Mouse (Mus musculus): ENCODE data around the gene 1700011L22Rik. TPM values are rescaled to one million over a fixed set of nuclear protein-coding genes. Genes with fewer than 3 reads are reported as not detected.

Gene 1700011L22Rik
- polyA plus RNA-seq, 1 experiment from 2014 or later = not detected

DNA sequence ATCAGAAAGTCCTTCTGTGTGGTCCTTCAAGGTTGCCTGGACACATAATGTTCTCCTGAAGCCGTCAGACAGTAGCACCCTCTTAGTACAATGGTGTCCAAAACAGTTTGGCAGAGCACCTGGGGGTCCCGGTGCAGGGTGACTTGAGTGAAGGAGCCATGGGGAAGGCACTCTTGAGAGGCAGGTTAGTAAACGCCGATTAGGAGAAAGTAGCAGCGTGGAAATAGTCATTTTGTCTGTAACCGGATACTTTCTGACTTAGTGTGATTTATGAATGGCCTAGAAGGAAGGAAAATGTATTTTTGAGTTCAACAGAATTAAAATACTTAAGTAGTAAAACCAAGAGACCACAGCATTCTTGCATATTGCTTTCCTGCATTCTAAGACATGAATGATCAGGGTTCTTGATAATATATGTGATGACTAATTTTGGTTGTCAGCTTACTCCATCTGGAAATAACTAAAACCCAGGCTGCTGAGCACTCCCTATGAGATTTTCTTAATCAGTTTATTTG, 33.1 kb upstream of the 1700011L22Rik start:
- Histone ChIP-seq H3K27me3 (no peaks in the 10 kb centered on the region), H3K9ac (no peak overlapping the region), H3K4me3 (no peak overlapping the region), H3K4me1 (no peaks in the 10 kb centered on the region), H3K4me2 (no peak overlapping the region), H3K36me3 (peaks cover 41% of the 10 kb centered on the region), H3K9me3 (no peaks in the 10 kb centered on the region), H3K27ac (no peak overlapping the region)
- 76% methylated on average over 6 of the region's 6 CpGs for WGBS
- ATAC-seq (ENCODE audit: insufficient number of reproducible peaks, insufficient read depth, low FRiP score, low TSS enrichment, low read depth) = no peak

DNA sequence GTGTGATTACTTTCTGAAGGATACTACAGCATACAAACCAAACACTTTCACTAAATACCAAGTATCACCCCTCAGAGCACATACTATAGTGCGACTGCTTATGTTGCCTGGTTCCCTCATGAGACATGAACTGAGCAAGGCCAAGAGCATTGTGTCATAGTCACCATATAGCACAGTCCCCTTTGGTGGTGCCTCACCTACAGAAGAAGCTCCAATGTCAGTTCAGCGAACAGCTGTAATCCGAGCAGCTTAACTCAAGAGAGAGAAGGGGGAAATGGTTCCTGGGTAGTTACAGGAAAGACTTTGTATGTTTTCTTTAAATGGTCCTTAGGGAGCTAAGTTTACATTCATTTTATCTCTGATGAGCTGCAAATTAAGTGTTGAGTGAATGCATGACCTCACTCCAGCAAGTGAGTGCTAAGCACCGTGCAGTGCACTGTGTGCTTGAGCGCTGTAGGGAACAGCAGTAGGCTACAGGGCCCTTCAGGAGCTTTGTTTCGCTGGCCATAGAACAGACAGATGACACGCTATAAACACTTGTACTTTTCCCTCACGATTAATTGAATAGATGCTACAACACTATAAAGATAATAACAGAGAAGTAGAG, 29.0 kb upstream of the 1700011L22Rik start:
- no peaks in the 10 kb centered on the region for H3K4me1 ChIP-seq
- no peak overlapping the region for H3K4me2 ChIP-seq
- H3K9me3 ChIP-seq = no peaks in the 10 kb centered on the region
- ATAC-seq (ENCODE audit: insufficient number of reproducible peaks, insufficient read depth, low FRiP score, low TSS enrichment, low read depth) = no peak
- 76% methylated on average over 8 of the region's 8 CpGs for whole genome bisulfite sequencing
- H3K4me3 ChIP-seq = no peak overlapping the region
- H3K9ac ChIP-seq = no peak overlapping the region
- H3K27me3 ChIP-seq = no peaks in the 10 kb centered on the region
- no peak overlapping the region for H3K27ac ChIP-seq
- peaks cover 59% of the 10 kb centered on the region for H3K36me3 ChIP-seq

DNA sequence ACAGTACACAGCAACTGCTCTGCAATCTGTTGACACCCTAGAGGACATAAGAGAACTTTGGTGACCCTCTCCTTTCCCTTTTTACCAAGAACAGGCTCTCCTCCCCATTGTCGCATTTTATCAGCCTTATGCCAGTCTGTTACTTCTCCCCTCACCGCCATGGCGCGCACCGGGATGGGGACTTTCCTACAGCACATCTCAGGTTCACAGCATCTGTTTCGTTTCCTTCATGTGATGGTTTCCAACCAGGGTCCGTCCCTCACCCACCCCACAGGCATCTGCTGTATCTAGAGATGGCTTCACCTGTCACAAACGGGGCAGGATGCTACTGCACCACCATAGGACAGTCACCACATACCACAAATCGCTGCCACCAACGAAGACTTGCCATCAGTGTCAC, 26.6 kb upstream of the 1700011L22Rik start:
- Histone ChIP-seq H3K4me2 (no peak overlapping the region), H3K27me3 (no peaks in the 10 kb centered on the region), H3K9ac (no peak overlapping the region), H3K9me3 (no peaks in the 10 kb centered on the region), H3K4me3 (no peak overlapping the region), H3K27ac (no peak overlapping the region), H3K4me1 (no peaks in the 10 kb centered on the region), H3K36me3 (peaks cover 71% of the 10 kb centered on the region)
- 91% methylated on average over 10 of the region's 10 CpGs for WGBS
- no peak for ATAC-seq (ENCODE audit: insufficient number of reproducible peaks, insufficient read depth, low FRiP score, low TSS enrichment, low read depth)

DNA sequence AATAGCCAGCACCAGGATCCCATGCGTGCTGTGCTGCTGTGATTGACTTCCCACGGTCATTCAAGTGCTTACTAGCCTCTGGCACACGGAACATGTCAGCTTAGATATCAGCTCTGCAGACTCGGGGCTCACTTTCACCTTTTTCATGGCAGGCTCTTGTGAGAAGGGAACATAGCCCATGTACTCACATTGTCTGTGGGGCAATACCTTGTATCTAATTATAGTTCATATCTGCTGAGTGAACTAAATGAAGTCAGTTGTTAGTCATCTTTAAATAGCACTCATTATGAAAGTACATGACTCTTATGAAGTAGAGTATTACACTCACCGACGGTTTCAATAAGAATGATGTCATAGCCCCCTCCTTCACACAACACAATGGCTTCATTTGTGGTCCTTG, 25.4 kb upstream of the 1700011L22Rik start:
- H3K9ac ChIP-seq = no peak overlapping the region
- 93% methylated on average over 6 of the region's 6 CpGs for WGBS
- H3K27ac ChIP-seq = no peak overlapping the region
- no peak overlapping the region for H3K4me2 ChIP-seq
- H3K4me3 ChIP-seq = no peak overlapping the region
- no peaks in the 10 kb centered on the region for H3K9me3 ChIP-seq
- H3K36me3 ChIP-seq = peaks cover 74% of the 10 kb centered on the region
- H3K27me3 ChIP-seq = no peaks in the 10 kb centered on the region
- ATAC-seq (ENCODE audit: insufficient number of reproducible peaks, insufficient read depth, low FRiP score, low TSS enrichment, low read depth) = no peak
- no peaks in the 10 kb centered on the region for H3K4me1 ChIP-seq

DNA sequence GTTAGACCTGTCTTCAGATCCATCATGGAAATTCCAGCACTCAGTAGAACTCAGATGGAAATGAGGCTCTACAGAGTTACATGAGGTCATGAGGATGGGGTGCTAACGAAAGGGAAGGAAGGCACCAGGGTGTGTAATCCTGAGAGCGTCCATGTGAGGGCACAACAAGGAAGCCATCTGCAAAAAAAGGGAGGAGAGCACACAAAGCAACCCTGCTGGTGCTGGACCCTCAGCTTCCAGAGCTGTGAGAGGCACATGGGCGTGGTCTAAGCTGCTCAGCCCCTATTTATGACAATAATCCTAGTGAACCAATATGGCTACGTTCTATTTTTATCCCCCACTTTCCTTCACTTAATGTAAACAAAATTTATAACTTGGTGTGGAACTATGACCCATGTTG, 24.3 kb upstream of the 1700011L22Rik start:
- WGBS = 82% methylated on average over 4 of the region's 4 CpGs

DNA sequence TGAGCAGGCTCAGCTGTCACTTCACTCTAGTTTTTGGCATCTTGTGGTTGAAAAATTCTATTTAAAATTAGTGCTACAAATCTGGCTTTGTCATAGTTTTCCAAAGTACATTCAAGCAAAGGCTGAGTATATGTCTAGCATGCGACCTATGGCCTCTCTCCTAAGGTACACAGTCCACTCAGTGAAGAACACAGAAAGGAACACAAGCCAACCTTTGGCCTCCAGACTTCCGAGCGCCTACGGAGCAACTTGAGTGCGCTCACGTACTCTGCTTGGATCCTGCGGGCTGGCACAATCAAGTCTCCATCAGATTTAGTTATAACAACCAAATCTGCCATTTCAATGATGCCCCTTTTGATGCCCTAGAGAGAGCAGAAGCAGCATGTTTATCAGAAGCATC, 20.6 kb upstream of the 1700011L22Rik start:
- WGBS = 94% methylated on average over 7 of the region's 7 CpGs
- Histone ChIP-seq H3K4me1 (no peaks in the 10 kb centered on the region), H3K9me3 (no peaks in the 10 kb centered on the region), H3K27ac (no peak overlapping the region), H3K4me2 (no peak overlapping the region), H3K9ac (no peak overlapping the region), H3K36me3 (peaks cover 68% of the 10 kb centered on the region), H3K27me3 (no peaks in the 10 kb centered on the region), H3K4me3 (no peak overlapping the region)
- ATAC-seq (ENCODE audit: insufficient number of reproducible peaks, insufficient read depth, low FRiP score, low TSS enrichment, low read depth) = no peak

More for the DNA sequence above, 24.3 kb upstream of the 1700011L22Rik start:
- Histone ChIP-seq H3K4me2 (no peak overlapping the region), H3K4me1 (no peaks in the 10 kb centered on the region), H3K4me3 (no peak overlapping the region), H3K27me3 (no peaks in the 10 kb centered on the region), H3K9me3 (no peaks in the 10 kb centered on the region), H3K36me3 (peaks cover 76% of the 10 kb centered on the region), H3K27ac (no peak overlapping the region), H3K9ac (no peak overlapping the region)
- no peak for ATAC-seq (ENCODE audit: insufficient number of reproducible peaks, insufficient read depth, low FRiP score, low TSS enrichment, low read depth)

DNA sequence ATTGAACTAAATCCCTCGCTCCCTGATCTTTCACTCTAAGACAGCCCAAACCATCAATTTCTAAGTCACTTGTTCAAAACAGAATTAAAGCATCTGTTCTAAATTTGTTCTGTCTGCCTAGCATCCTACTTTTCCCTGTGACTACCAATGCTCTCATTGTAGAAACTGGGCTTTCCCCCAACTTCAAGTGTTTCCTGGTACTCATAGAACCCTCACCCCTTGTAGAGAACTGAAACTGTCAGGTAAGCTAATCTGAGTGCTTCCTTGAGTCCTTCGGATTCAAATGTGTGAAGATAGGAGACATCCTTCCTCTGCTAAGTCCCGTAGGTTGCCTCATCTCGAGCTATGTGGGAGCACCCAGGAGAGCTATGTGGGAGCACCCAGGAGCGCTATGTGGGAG, 13.6 kb upstream of the 1700011L22Rik start:
- Histone ChIP-seq H3K36me3 (peaks cover 4% of the 10 kb centered on the region; the same call in 1 of the 2 replicates), H3K9me3 (peaks cover 5% of the 10 kb centered on the region), H3K4me2 (no peak overlapping the region), H3K27ac (no peak overlapping the region), H3K4me3 (no peak overlapping the region), H3K27me3 (no peaks in the 10 kb centered on the region), H3K4me1 (no peaks in the 10 kb centered on the region), H3K9ac (no peak overlapping the region)
- 80% methylated on average over 5 of the region's 5 CpGs for WGBS
- ATAC-seq (ENCODE audit: insufficient number of reproducible peaks, insufficient read depth, low FRiP score, low TSS enrichment, low read depth) = no peak

DNA sequence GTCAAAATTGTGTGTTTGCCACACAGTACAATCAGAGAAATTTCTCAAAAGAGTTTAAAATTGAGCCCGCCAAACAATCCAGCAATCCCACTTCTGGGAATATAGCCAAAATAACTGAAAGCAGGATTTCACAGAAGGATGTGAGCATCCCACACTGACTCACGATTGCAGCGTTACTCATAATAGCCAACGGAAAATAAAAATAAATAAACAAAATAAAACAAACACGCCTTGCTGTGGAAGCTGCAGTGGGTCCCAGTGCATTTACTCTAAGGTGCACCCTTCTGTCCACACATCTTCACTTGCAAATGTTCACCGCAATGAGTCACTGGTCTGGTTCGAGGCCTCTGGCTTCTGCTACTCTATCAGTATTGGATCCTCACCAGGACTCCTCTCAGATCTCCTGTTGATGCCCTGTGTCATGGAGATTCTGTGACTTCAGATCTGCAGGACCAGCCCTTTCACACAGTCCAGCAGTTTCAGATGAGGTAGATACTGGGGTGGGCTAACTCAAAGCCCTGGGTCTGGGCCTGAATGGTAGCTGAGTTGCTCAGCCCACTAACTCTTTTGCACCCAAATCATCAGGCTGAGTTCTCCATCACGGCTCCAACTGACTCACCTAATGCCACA, 7.8 kb upstream of the 1700011L22Rik start:
- ATAC-seq (ENCODE audit: insufficient number of reproducible peaks, insufficient read depth, low FRiP score, low TSS enrichment, low read depth) = no peak
- no peaks in the 10 kb centered on the region for H3K36me3 ChIP-seq
- peaks cover 10% of the 10 kb centered on the region; the same call in 1 of the 2 replicates for H3K4me1 ChIP-seq
- H3K4me3 ChIP-seq = no peak overlapping the region
- 63% methylated on average over 8 of the region's 8 CpGs for WGBS
- H3K4me2 ChIP-seq = no peak overlapping the region
- H3K9ac ChIP-seq = no peak overlapping the region
- no peak overlapping the region for H3K27ac ChIP-seq
- no peaks in the 10 kb centered on the region for H3K9me3 ChIP-seq
- no peaks in the 10 kb centered on the region for H3K27me3 ChIP-seq

DNA sequence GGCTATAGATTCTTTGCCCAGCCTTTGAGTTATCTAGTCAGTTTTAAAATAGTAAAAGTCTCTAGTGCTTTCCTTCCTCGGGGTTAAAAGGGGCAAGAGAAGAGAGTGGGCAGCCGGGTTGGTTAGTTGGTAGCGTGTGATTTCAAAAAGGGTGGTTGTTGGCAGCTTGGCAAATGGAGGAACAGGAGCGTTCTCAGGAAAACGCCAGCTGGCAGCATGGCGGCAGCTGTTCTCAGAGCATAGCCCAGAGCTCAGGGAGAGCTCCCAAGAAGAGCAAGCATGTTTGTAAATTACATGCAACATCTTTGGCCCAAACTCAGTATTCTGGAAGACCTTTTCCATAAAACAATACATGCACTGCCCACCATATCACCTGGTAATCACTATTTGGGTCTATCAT, 5.4 kb upstream of the 1700011L22Rik start:
- H3K27me3 ChIP-seq = no peaks in the 10 kb centered on the region
- H3K4me3 ChIP-seq = no peak overlapping the region
- no peaks in the 10 kb centered on the region for H3K9me3 ChIP-seq
- no peak overlapping the region for H3K27ac ChIP-seq
- peaks cover 10% of the 10 kb centered on the region; the same call in 1 of the 2 replicates for H3K4me1 ChIP-seq
- H3K9ac ChIP-seq = no peak overlapping the region
- ATAC-seq (ENCODE audit: insufficient number of reproducible peaks, insufficient read depth, low FRiP score, low TSS enrichment, low read depth) = no peak
- no peak overlapping the region for H3K4me2 ChIP-seq
- 87% methylated on average over 6 of the region's 6 CpGs for WGBS
- H3K36me3 ChIP-seq = no peaks in the 10 kb centered on the region

DNA sequence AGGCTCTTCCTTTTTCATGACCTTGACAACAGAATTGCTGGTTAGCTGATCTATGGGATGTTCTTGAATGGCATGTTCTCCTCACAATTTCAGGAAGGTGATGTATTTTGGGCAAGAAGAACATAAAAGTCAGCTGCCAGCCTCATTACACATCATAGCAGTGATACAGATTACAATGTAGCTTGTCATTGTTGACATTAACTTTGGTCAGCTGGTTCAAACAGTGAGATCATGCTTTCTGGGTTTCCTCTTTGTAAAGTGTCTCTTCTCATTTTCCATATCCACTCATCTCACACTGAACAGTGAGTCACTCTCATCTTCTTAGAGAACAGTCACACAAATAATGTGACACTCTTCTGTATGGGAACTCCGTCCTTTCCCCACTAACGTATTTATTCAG, 4.9 kb downstream of the 1700011L22Rik start:
- Histone ChIP-seq H3K27ac (no peak overlapping the region), H3K9me3 (no peaks in the 10 kb centered on the region), H3K4me2 (no peak overlapping the region), H3K27me3 (no peaks in the 10 kb centered on the region), H3K4me1 (no peaks in the 10 kb centered on the region), H3K9ac (no peak overlapping the region), H3K36me3 (no peaks in the 10 kb centered on the region), H3K4me3 (no peak overlapping the region)
- ATAC-seq (ENCODE audit: insufficient number of reproducible peaks, insufficient read depth, low FRiP score, low TSS enrichment, low read depth) = no peak
- WGBS = 90% methylated on average over 2 of the region's 2 CpGs

DNA sequence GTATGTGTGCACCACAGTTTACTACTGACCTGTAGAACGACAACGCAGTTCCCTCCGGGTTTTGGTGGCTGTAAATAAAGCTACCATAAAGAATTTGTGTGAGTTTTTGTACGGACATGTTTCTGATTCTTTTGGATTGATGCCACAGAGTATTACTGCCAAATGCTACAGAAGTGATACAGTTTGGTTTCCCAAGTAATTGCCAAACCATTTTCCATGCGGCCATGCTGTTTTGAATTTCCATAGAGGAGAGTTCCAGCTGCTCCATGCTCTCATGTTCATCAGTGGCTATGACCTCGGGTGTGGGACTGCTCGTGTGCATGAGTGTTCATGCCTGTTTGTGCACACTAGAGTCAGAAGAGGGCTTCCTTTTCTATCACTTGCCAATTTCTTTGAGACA, 8.4 kb downstream of the 1700011L22Rik start:
- no peak overlapping the region for H3K4me2 ChIP-seq
- no peaks in the 10 kb centered on the region for H3K9me3 ChIP-seq
- ATAC-seq (ENCODE audit: insufficient number of reproducible peaks, insufficient read depth, low FRiP score, low TSS enrichment, low read depth) = no peak
- H3K4me3 ChIP-seq = no peak overlapping the region
- no peaks in the 10 kb centered on the region for H3K4me1 ChIP-seq
- H3K27ac ChIP-seq = 0 out of 2 replicates have a peak overlapping the region, but pooled peaks have one; percentile 39
- H3K27me3 ChIP-seq = no peaks in the 10 kb centered on the region
- no peak overlapping the region for H3K9ac ChIP-seq
- H3K36me3 ChIP-seq = no peaks in the 10 kb centered on the region
- 58% methylated on average over 7 of the region's 7 CpGs for WGBS

DNA sequence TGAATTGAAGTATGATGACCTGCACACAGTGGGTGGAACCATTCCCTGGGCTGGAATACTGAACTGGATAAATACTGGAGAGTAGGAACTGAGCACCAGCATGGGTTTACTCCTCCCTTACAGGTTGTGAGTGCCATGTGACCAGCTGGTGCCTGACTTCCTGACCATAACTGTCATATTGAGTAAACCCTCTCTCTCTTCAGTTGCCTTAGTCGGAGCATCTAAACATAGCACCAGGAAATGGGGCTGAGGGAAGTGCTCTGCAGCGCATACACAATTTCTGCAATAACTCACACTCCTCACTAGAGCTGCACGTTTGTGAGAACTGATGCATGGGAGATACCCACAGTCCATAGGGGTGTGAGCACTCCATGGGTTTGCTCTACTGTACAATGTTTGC, 9.1 kb downstream of the 1700011L22Rik start:
- Histone ChIP-seq H3K27me3 (no peaks in the 10 kb centered on the region), H3K4me3 (no peak overlapping the region), H3K4me2 (no peak overlapping the region), H3K9me3 (no peaks in the 10 kb centered on the region), H3K9ac (no peak overlapping the region), H3K4me1 (no peaks in the 10 kb centered on the region), H3K27ac (0 out of 2 replicates have a peak overlapping the region, but pooled peaks have one; percentile 39), H3K36me3 (no peaks in the 10 kb centered on the region)
- WGBS = 75% methylated on average over 3 of the region's 3 CpGs
- ATAC-seq (ENCODE audit: insufficient number of reproducible peaks, insufficient read depth, low FRiP score, low TSS enrichment, low read depth) = no peak

Data from embryonic facial prominence, embryonic 13.5 days (tissue).